Mouse (Mus musculus): ENCODE results near the gene Sorl1. TPM values are rescaled to one million over a fixed set of nuclear protein-coding genes. Genes with fewer than 3 reads are reported as not detected.

Sorl1 gene
- polyA plus RNA-seq, 1 experiment: under 0.01 TPM

GRCm38 (mm10) chr9:41918657-41919380 is 205.3 kb downstream of the Sorl1 start:
- Histone ChIP-seq H3K36me3 (ENCODE audit: control insufficient read depth) (no peaks in the 10 kb centered on the region), H3K27me3 (ENCODE audit: control insufficient read depth) (no peaks in the 10 kb centered on the region), H3K4me3 (replicated peaks) (no peak overlapping the region), H3K4me1 (ENCODE audit: control insufficient read depth) (no peaks in the 10 kb centered on the region), H3K9me3 (ENCODE audit: control insufficient read depth, low read length) (peaks cover 2% of the 10 kb centered on the region; the same call in 1 of the 2 replicates)
- TF ChIP-seq TAL1 (IDR thresholded peaks at IDR 0.05; ENCODE audit: low read length): no peak
- no peak for TF ChIP-seq GATA1 (IDR thresholded peaks at IDR 0.05; ENCODE audit: low read length)

DNA sequence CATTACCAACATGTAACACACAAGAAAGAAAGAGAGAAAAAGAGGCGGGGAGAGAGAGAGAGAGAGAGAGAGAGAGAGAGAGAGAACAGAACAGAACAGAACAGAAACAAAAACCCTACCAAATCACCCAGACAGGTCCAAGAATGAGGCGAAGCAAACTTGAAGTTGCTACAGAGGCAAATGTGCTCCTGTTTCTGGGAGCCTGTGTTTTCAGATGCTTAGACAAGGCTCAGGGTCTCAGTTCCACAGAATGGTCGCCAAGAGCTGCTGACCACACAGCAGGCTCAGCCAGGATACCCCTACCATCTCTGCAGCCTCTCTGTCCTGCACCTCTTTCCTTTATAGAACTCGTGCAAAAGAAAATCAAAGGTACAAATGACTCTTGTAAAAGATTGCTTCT is 205.9 kb downstream of the Sorl1 start:
- Histone ChIP-seq H3K27me3 (ENCODE audit: control insufficient read depth) (no peaks in the 10 kb centered on the region), H3K36me3 (ENCODE audit: control insufficient read depth) (no peaks in the 10 kb centered on the region), H3K9me3 (ENCODE audit: control insufficient read depth, low read length) (peaks cover 2% of the 10 kb centered on the region; the same call in 1 of the 2 replicates), H3K4me1 (ENCODE audit: control insufficient read depth) (no peaks in the 10 kb centered on the region), H3K4me3 (replicated peaks) (no peak overlapping the region)
- TF ChIP-seq GATA1 (IDR thresholded peaks at IDR 0.05; ENCODE audit: low read length): no peak
- no peak for TF ChIP-seq TAL1 (IDR thresholded peaks at IDR 0.05; ENCODE audit: low read length)

- Histone ChIP-seq H3K9me3 (ENCODE audit: control insufficient read depth, low read length) (no peaks in the 10 kb centered on the region), H3K4me1 (ENCODE audit: control insufficient read depth) (no peaks in the 10 kb centered on the region), H3K27me3 (ENCODE audit: control insufficient read depth) (no peaks in the 10 kb centered on the region), H3K36me3 (ENCODE audit: control insufficient read depth) (no peaks in the 10 kb centered on the region), H3K4me3 (replicated peaks) (no peak overlapping the region)
- no peak for TF ChIP-seq TAL1 (IDR thresholded peaks at IDR 0.05; ENCODE audit: low read length)
- no peak for TF ChIP-seq GATA1 (IDR thresholded peaks at IDR 0.05; ENCODE audit: low read length)
Observed at GRCm38 (mm10) chr9:41915571-41915970, 208.5 kb downstream of the Sorl1 start.

Other genes with a start within 250 kb of the Sorl1 start
- gene Sc5d, start 140.0 kb upstream of the Sorl1 start, polyA plus RNA-seq (2012): 0.08 and 0.10 TPM in 2 replicates